Comparison of ENCODE assay signal across 7 mouse cellular contexts in the genomic region with DNA sequence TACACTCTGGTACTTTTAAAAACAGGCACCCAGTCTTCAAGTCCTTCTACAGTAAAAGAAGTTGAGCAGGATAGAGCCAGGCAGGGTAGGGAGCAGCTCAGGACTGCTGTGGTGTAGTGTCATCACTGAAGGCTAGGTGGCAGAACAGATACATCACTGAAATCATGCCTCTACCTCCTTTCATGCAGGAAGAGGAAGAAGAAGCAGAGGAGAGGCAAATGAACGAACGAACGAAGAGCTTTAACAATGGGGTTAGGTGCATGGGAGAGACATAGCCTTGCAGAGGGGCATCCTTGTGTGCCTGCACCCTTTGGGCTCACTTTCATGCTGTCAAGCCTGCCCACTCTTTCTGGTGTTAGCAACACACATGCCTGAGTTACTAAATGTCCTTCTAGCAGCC. TPM values are rescaled to one million over a fixed set of nuclear protein-coding genes. Genes with fewer than 3 reads are reported as not detected.
DNase-seq lines count a peak whose midpoint lies in the region; ATAC-seq lines count a peak whose summit lies in the region.

No protein-coding gene starts in this region.

- H3K4me1 ChIP-seq in heart, embryonic 15.5 days (replicated peaks), result peaks cover 38% of the 10 kb centered on the region
- peaks cover 35% of the 10 kb centered on the region for H3K4me1 ChIP-seq in midbrain, embryonic 12.5 days

- DNase-seq in urinary bladder, postnatal 14 days (ENCODE audit: low spot score), result peak; percentile 64
- DNase-seq in urinary bladder, postnatal 4 days (ENCODE audit: low spot score in 2 of 2), result no peak
- peak; percentile 83 for DNase-seq in embryo, embryonic 10 days (ENCODE audit: low spot score)
- DNase-seq in kidney, postnatal 14 days, result peak; percentile 75
- DNase-seq in B cell, adult 2 months, result no peak

- H3K9me3 ChIP-seq in heart, embryonic 15.5 days (replicated peaks), result no peaks in the 10 kb centered on the region
- H3K9me3 ChIP-seq in midbrain, embryonic 12.5 days, result no peaks in the 10 kb centered on the region

- H3K4me2 ChIP-seq in heart, embryonic 15.5 days, result peak overlapping the region; percentile 54
- peak overlapping the region; percentile 38 for H3K4me2 ChIP-seq in midbrain, embryonic 12.5 days (replicated peaks)

- peak overlapping the region; percentile 27 for H3K4me3 ChIP-seq in heart, embryonic 15.5 days
- H3K4me3 ChIP-seq in midbrain, embryonic 12.5 days, result no peak overlapping the region

- ATAC-seq in heart, embryonic 15.5 days (replicated peaks; ENCODE audit: insufficient number of reproducible peaks, insufficient read depth, low FRiP score, low read depth), result peak; percentile 47; the same call in 1 of the 2 replicates
- no peak for ATAC-seq in midbrain, embryonic 12.5 days (ENCODE audit: low FRiP score, low read depth)

- H3K36me3 ChIP-seq in heart, embryonic 15.5 days, result no peaks in the 10 kb centered on the region
- no peaks in the 10 kb centered on the region for H3K36me3 ChIP-seq in midbrain, embryonic 12.5 days

- no peak overlapping the region for H3K27ac ChIP-seq in heart, embryonic 15.5 days
- no peak overlapping the region for H3K27ac ChIP-seq in midbrain, embryonic 12.5 days (replicated peaks)

- 2% methylated on average over 3 of the region's 3 CpGs for WGBS in heart, embryonic 15.5 days
- WGBS in midbrain, embryonic 12.5 days, result 13% methylated on average over 3 of the region's 3 CpGs

- H3K27me3 ChIP-seq in heart, embryonic 15.5 days, result 0 out of 2 replicates have a peak, but pooled peaks cover 5% of the 10 kb centered on the region
- H3K27me3 ChIP-seq in midbrain, embryonic 12.5 days, result peaks cover 49% of the 10 kb centered on the region

- no peak overlapping the region for H3K9ac ChIP-seq in heart, embryonic 15.5 days
- H3K9ac ChIP-seq in midbrain, embryonic 12.5 days (replicated peaks), result no peak overlapping the region

RNA-seq across cellular contexts. Expression of gene Igfbp5, which starts 3.2 kb away (rescaled TPM):
- polyA plus RNA-seq in heart, embryonic 15.5 days (2015; fragmentation: Nextera tagmentation; extraction: Ambion mirVana), result 79.0 and 101 TPM in 2 replicates
- 31.1 and 41.2 TPM in 2 replicates for polyA plus RNA-seq in midbrain, embryonic 12.5 days (2016; fragmentation: Nextera tagmentation; extraction: Ambion mirVana)

RNA-seq across cellular contexts. Expression of gene Igfbp2, which starts 53.6 kb away (rescaled TPM):
- 44.4 and 85.9 TPM in 2 replicates for polyA plus RNA-seq in heart, embryonic 15.5 days (2015; fragmentation: Nextera tagmentation; extraction: Ambion mirVana)
- polyA plus RNA-seq in midbrain, embryonic 12.5 days (2016; fragmentation: Nextera tagmentation; extraction: Ambion mirVana), result 548 and 637 TPM in 2 replicates

Comparison
In these comparisons a context has a peak if more than half of its experiments do, and no peak if none do; other contexts are left out.
1. DNase-seq: peak in urinary bladder, postnatal 14 days (single experiment), embryo, embryonic 10 days (single experiment) and kidney, postnatal 14 days (single experiment); none in urinary bladder, postnatal 4 days (0 of 2) and B cell, adult 2 months (0 of 2).